Mouse (Mus musculus) midbrain, embryonic 12.5 days (tissue): ENCODE measurements at regions not wholly inside any gene's neighbourhood (a gene's known extent, or its start where the extent isn't known, plus 50 kb on each side); places are given as distances from the start of the nearest gene placed in this dataset.

Experiments
- ATAC-seq: fragments of 200-750 bp; cut with Nextera tagmentation; 2 replicates; pipeline ENCODE4 v1.8.0; 2017; ENCODE audit warnings: low read depth, moderate TSS enrichment, moderate library complexity; ENCODE audit not compliant: low FRiP score
- H3K27ac ChIP-seq: fragments of 300-500 bp; sonication (generic); replicated peaks from 2 replicates; pipeline ENCODE4 v1.5.1; 2016; ENCODE audit warnings: mild to moderate bottlenecking
- H3K27me3 ChIP-seq: fragments of 300-500 bp; sonication (generic); 2 replicates; pipeline ENCODE4 v1.6.1; 2016; ENCODE audit warnings: mild to moderate bottlenecking
- H3K36me3 ChIP-seq: fragments of 300-500 bp; sonication (generic); 2 replicates; pipeline ENCODE4 v1.6.1; 2016
- H3K4me1 ChIP-seq: fragments of 300-500 bp; sonication (generic); 2 replicates; pipeline ENCODE4 v1.6.1; 2016
- H3K4me2 ChIP-seq: fragments of 300-500 bp; sonication (generic); replicated peaks from 2 replicates; pipeline ENCODE4 v1.6.1; 2016; ENCODE audit warnings: mild to moderate bottlenecking, moderate library complexity
- H3K4me3 ChIP-seq: fragments of 300-500 bp; sonication (generic); 2 replicates; pipeline ENCODE4 v1.5.1; 2016; ENCODE audit warnings: mild to moderate bottlenecking
- H3K9ac ChIP-seq: fragments of 300-500 bp; sonication (generic); replicated peaks from 2 replicates; pipeline ENCODE4 v1.6.1; 2016; ENCODE audit warnings: mild to moderate bottlenecking, moderate library complexity
- H3K9me3 ChIP-seq: fragments of 300-500 bp; sonication (generic); 2 replicates; pipeline ENCODE4 v1.6.1; 2016; ENCODE audit warnings: mild to moderate bottlenecking
- WGBS: fragments of 180-500 bp; shearing (Covaris S2); methylation state at CpG from one replicate; pipeline ENCODE4 v1.1.7; 2016; 5-methylcytosine and 5-hydroxymethylcytosine counted together

GRCm38 (mm10) chr15:18608533-18608932 lies 210.2 kb upstream of the Cdh10 start:
- Histone ChIP-seq H3K27me3 (no peaks in the 10 kb centered on the region), H3K27ac (no peak overlapping the region), H3K4me3 (no peak overlapping the region), H3K4me2 (no peak overlapping the region), H3K9ac (no peak overlapping the region), H3K9me3 (no peaks in the 10 kb centered on the region), H3K36me3 (no peaks in the 10 kb centered on the region), H3K4me1 (no peaks in the 10 kb centered on the region)
- 95% methylated on average over 2 of the region's 2 CpGs for WGBS
- no peak for ATAC-seq

- Histone ChIP-seq H3K27ac (no peak overlapping the region), H3K27me3 (no peaks in the 10 kb centered on the region), H3K4me2 (no peak overlapping the region), H3K36me3 (no peaks in the 10 kb centered on the region), H3K9me3 (no peaks in the 10 kb centered on the region), H3K4me3 (no peak overlapping the region), H3K4me1 (no peaks in the 10 kb centered on the region), H3K9ac (no peak overlapping the region)
- ATAC-seq: peak; percentile 62; the same call in 1 of the 2 replicates
- 91% methylated on average over 6 of the region's 6 CpGs for WGBS
These were observed 195.0 kb upstream of the Cdh10 start for GRCm38 (mm10) chr15:18623692-18624281.

GRCm38 (mm10) chr15:18624956-18625355 lies 193.8 kb upstream of the Cdh10 start:
- Histone ChIP-seq H3K4me1 (no peaks in the 10 kb centered on the region), H3K4me2 (no peak overlapping the region), H3K27me3 (no peaks in the 10 kb centered on the region), H3K4me3 (no peak overlapping the region), H3K9ac (no peak overlapping the region), H3K9me3 (no peaks in the 10 kb centered on the region), H3K36me3 (no peaks in the 10 kb centered on the region), H3K27ac (no peak overlapping the region)
- WGBS: 88% methylated on average over 3 of the region's 3 CpGs
- ATAC-seq: no peak

- no peak for ATAC-seq
- Histone ChIP-seq H3K27ac (no peak overlapping the region), H3K4me1 (no peaks in the 10 kb centered on the region), H3K27me3 (no peaks in the 10 kb centered on the region), H3K36me3 (no peaks in the 10 kb centered on the region), H3K4me3 (no peak overlapping the region), H3K9me3 (no peaks in the 10 kb centered on the region), H3K9ac (no peak overlapping the region), H3K4me2 (no peak overlapping the region)
- WGBS: 85% methylated on average over 2 of the region's 2 CpGs
These were observed 191.8 kb upstream of the Cdh10 start for GRCm38 (mm10) chr15:18626961-18627360.
